Mouse (Mus musculus) forebrain, embryonic 15.5 days (tissue): ENCODE data around the gene Pigv. TPM values are rescaled to one million over a fixed set of nuclear protein-coding genes. Genes with fewer than 3 reads are reported as not detected.

ENCODE experiments used
- ATAC-seq: fragments of 200-750 bp; cut with Nextera tagmentation; replicated peaks from 2 replicates; pipeline ENCODE4 v1.8.0; 2017; ENCODE audit warnings: mild to moderate bottlenecking, moderate TSS enrichment, moderate library complexity
- H3K27ac ChIP-seq: fragments of 300-500 bp; sonication (generic); replicated peaks from 2 replicates; pipeline ENCODE4 v1.5.1; 2015; ENCODE audit warnings: mild to moderate bottlenecking, inconsistent platforms
- H3K27me3 ChIP-seq: fragments of 300-500 bp; sonication (generic); 2 replicates; pipeline ENCODE4 v1.6.1; 2015; ENCODE audit warnings: inconsistent platforms
- H3K36me3 ChIP-seq: fragments of 300-500 bp; sonication (generic); 2 replicates; pipeline ENCODE4 v1.6.1; 2015; ENCODE audit warnings: mild to moderate bottlenecking, inconsistent platforms
- H3K4me1 ChIP-seq: fragments of 300-500 bp; sonication (generic); 2 replicates; pipeline ENCODE4 v1.6.1; 2015; ENCODE audit warnings: inconsistent platforms
- H3K4me2 ChIP-seq: fragments of 300-500 bp; sonication (generic); replicated peaks from 2 replicates; pipeline ENCODE4 v1.6.1; 2015; ENCODE audit warnings: mild to moderate bottlenecking, inconsistent platforms
- H3K4me3 ChIP-seq: fragments of 300-500 bp; sonication (generic); 2 replicates; pipeline ENCODE4 v1.5.1; 2015; ENCODE audit warnings: mild to moderate bottlenecking, inconsistent platforms
- H3K9ac ChIP-seq: fragments of 300-500 bp; sonication (generic); replicated peaks from 2 replicates; pipeline ENCODE4 v1.6.1; 2015; ENCODE audit warnings: mild to moderate bottlenecking, inconsistent platforms
- H3K9me3 ChIP-seq: fragments of 300-500 bp; sonication (generic); 2 replicates; pipeline ENCODE4 v1.6.1; 2016; ENCODE audit warnings: inconsistent platforms
- WGBS: fragments of 180-500 bp; shearing (Covaris S2); methylation state at CpG from one replicate; pipeline ENCODE4 v1.1.7; 2015; ENCODE audit warnings: mixed read lengths; 5-methylcytosine and 5-hydroxymethylcytosine counted together
- polyA plus RNA-seq: library from polyadenylated mRNA; unstranded; fragments of >200 nt; fragmentation: Nextera tagmentation; extraction: Ambion mirVana; gene quantifications from 2 replicates; pipeline ENCODE4 v1.2.1, GENCODE M21; 2015

Pigv gene
- polyA plus RNA-seq, 1 experiment from 2014 or later = 16.9 TPM

DNA sequence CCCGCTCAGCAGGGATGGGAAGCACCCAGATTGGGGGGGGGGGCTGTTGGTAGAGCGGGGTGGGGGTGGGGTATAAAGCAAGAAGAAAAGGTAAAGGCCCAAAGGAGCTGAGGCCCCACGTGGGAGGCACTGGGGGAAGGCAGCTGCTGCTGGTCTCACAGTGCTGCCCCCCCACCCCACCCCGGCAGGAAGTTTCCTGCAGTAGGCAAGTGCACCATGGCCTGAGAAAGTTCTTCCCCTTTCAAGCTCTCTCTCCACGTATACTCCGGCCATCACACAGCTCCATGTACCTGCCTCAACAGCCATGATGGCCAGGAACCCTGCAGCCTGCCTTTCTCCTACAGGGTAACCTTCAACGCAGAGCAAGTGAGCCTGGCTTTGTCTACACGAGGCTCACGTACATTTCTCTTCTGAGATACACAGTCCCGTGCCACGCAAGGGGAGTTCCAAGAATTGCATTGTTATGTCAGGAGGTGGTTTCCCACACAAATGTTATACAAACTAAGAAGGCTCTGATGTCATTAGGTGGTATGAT is 50.2 kb downstream of the Pigv start:
- Histone ChIP-seq H3K9me3 (no peaks in the 10 kb centered on the region), H3K4me1 (0 out of 2 replicates have a peak, but pooled peaks cover 3% of the 10 kb centered on the region), H3K27me3 (no peaks in the 10 kb centered on the region), H3K4me3 (no peak overlapping the region), H3K4me2 (no peak overlapping the region), H3K27ac (no peak overlapping the region), H3K36me3 (peaks cover 10% of the 10 kb centered on the region), H3K9ac (no peak overlapping the region)
- 82% methylated on average over 11 of the region's 11 CpGs for WGBS
- no peak for ATAC-seq

DNA sequence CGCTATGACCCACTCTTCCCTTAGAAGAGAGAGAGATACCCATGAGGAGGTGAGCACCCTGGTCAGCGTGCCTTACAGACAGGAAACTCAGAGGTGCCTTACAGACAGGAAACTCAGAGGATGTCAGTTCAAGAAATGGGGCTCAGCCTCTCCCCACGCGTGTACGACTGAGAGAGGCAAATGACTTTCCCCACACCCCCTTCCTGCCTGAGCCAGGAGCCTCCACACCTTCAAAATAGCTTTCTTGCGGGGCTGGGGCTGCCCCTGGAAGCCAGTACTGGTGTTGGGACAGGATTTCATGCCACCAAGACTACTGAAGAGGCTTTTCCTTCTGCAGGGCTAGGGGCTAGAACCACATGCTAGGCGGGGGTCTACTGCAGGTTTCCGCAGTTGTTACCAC is 51.8 kb downstream of the Pigv start:
- H3K27me3 ChIP-seq = no peaks in the 10 kb centered on the region
- H3K4me1 ChIP-seq = 0 out of 2 replicates have a peak, but pooled peaks cover 3% of the 10 kb centered on the region
- peaks cover 8% of the 10 kb centered on the region for H3K36me3 ChIP-seq
- no peak overlapping the region for H3K9ac ChIP-seq
- WGBS = 85% methylated on average over 8 of the region's 8 CpGs
- no peaks in the 10 kb centered on the region for H3K9me3 ChIP-seq
- H3K27ac ChIP-seq = no peak overlapping the region
- H3K4me2 ChIP-seq = no peak overlapping the region
- ATAC-seq = no peak
- no peak overlapping the region for H3K4me3 ChIP-seq

DNA sequence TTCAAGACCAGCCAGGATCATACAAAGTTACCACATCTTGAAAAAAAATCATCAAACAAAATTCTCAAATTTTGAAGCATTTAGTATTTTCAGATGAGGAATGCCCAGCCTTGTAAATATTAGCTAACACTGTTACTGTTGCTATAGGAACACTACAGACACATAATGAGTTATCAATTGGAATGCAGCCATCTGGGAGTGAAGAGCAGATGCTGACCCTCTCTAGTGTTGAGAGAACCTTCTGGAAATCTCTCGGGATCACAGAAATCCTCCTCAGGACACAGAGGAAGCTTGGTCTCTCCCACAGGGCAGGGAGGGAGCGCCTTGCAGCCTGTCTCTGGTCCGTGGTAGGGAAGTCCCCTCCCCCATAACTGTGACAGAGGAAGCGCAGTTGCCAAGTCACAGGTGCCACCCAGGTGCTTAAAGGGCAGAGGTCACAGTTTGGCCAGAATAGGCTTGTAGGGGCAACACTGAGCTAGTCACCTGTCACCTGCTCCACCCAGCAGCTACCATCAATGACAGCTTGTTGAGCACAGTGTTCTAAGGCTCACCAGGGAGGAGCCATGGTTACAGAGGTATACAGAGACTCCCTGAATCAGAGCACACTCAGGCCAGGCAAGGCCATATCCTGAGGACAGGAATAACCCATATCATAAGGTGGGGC is 52.8 kb downstream of the Pigv start:
- H3K36me3 ChIP-seq = 0 out of 2 replicates have a peak, but pooled peaks cover 2% of the 10 kb centered on the region

DNA sequence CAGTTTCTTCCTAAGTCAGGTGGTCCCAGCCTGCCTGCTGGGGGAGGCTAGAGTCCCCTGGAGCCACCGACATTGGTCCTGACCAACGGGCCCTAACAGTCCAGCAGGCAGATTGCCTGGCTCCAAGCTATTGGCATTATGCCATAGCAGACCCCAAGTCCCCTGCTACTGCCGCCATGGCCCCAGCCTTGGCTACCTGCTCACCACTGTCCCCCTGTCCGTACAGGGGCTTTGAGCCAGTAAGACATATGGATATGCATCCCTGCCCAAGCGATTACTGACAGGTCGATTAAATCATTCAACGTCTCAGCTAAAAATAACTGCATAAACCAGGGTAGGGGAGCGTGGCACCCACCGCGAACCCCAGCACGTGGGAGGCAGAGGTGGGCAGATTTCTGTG is 54.5 kb downstream of the Pigv start:
- Histone ChIP-seq H3K27me3 (no peaks in the 10 kb centered on the region), H3K36me3 (peaks cover 8% of the 10 kb centered on the region; the same call in 1 of the 2 replicates), H3K4me1 (0 out of 2 replicates have a peak, but pooled peaks cover 3% of the 10 kb centered on the region), H3K9ac (no peak overlapping the region), H3K9me3 (no peaks in the 10 kb centered on the region), H3K4me2 (no peak overlapping the region), H3K27ac (no peak overlapping the region), H3K4me3 (no peak overlapping the region)
- 91% methylated on average over 11 of the region's 11 CpGs for WGBS
- ATAC-seq = no peak

More for the DNA sequence above, 52.8 kb downstream of the Pigv start:
- H3K27ac ChIP-seq = no peak overlapping the region
- no peak overlapping the region for H3K4me3 ChIP-seq
- no peaks in the 10 kb centered on the region for H3K9me3 ChIP-seq
- ATAC-seq = no peak
- WGBS = 75% methylated on average over 4 of the region's 4 CpGs
- H3K4me1 ChIP-seq = 0 out of 2 replicates have a peak, but pooled peaks cover 3% of the 10 kb centered on the region
- H3K4me2 ChIP-seq = no peak overlapping the region
- no peak overlapping the region for H3K9ac ChIP-seq
- H3K27me3 ChIP-seq = no peaks in the 10 kb centered on the region

DNA sequence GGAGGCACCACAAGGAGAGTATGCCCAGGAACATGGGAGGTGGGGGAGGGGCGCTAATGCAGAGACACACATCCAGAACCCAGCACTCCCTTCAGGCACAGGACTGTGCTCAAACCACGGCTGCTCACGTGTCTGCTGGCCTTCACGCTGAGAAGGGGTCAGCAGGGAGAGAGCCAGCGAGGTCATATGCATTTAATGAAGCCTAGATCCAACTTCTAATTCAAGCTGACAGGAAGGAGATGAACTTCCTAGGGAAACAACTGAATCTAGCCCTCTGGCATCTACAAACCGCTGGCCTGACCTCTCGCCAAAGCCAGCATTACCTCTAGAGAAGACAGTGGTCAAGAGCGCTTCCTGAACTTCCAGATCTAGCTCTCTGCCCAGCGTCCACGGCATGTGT is 57.0 kb downstream of the Pigv start:
- ATAC-seq = no peak
- H3K4me2 ChIP-seq = no peak overlapping the region
- no peak overlapping the region for H3K4me3 ChIP-seq
- no peaks in the 10 kb centered on the region for H3K27me3 ChIP-seq
- no peak overlapping the region for H3K9ac ChIP-seq
- peaks cover 19% of the 10 kb centered on the region for H3K36me3 ChIP-seq
- H3K27ac ChIP-seq = no peak overlapping the region
- 0 out of 2 replicates have a peak, but pooled peaks cover 3% of the 10 kb centered on the region for H3K4me1 ChIP-seq
- H3K9me3 ChIP-seq = no peaks in the 10 kb centered on the region
- 88% methylated on average over 10 of the region's 10 CpGs for WGBS

DNA sequence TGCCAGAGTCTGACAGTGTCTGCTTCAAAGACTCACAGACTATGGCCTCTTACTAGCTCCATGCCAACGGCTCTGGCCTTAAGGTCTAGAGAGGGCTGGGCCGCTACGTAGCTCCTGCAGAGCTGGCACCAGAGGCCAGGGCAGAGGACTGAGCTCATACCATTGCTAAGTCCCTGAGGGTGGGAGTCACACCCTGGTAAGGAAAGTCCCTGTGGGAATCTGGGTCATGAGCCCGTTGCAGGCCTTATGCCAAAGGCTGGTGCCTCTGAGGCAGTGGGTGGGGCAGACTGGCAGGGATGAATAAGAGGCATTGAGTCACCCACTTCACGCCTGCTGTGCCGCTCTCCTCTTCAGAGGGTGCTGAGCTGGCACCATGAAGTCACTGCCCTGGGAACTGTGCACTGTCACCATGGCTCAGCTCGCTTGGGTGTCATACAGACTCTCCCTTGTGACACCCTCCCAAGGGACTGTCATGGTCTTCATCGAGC is 58.1 kb downstream of the Pigv start:
- no peak overlapping the region for H3K9ac ChIP-seq
- 81% methylated on average over 8 of the region's 8 CpGs for WGBS
- no peaks in the 10 kb centered on the region for H3K27me3 ChIP-seq
- H3K27ac ChIP-seq = no peak overlapping the region
- no peaks in the 10 kb centered on the region for H3K9me3 ChIP-seq
- no peak overlapping the region for H3K4me2 ChIP-seq
- ATAC-seq = no peak
- peaks cover 19% of the 10 kb centered on the region for H3K36me3 ChIP-seq
- H3K4me3 ChIP-seq = no peak overlapping the region
- no peaks in the 10 kb centered on the region for H3K4me1 ChIP-seq

DNA sequence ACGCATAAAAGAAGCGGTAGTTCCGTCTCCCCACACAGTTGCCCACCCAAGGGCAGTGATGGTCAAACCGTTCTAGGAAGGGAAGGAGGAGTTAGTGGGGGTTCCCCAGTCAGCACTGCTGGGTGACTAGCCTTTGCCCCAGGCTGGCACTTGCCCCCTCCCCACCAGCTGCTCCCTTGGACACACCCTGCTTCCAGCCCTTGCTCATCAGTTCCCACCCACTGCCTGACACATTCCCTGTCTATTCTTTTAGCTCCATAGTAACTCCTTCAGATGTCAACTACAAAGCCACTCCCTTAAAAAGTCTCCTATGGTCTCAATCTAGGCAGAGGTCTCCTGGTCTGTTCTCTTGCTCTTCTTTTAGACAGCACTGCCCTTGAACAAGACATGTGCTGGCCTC is 58.6 kb downstream of the Pigv start:
- no peak for ATAC-seq
- H3K36me3 ChIP-seq = peaks cover 19% of the 10 kb centered on the region
- WGBS = 91% methylated on average over 4 of the region's 4 CpGs

DNA sequence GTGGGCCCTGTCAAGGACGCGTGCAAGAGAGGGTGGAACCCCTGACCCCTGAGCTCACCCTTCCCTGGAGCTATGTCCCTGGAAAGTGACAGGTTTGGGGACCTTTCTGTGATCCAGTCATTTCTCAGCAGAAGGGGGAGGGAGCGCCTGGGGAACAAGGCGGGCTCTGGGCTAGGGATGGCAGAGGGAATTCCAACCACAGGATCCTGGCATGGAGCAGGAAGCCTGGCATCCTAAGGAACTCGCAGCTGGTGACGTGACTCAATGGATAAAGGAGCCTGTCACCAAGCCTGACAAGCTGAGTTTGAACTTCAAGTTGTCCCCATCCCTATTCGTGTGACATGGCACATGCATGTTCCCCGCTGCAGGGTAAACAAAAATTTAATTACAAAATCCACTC is 59.4 kb downstream of the Pigv start:
- H3K27ac ChIP-seq = no peak overlapping the region
- no peaks in the 10 kb centered on the region for H3K9me3 ChIP-seq
- H3K27me3 ChIP-seq = no peaks in the 10 kb centered on the region
- no peak for ATAC-seq
- WGBS = 89% methylated on average over 8 of the region's 8 CpGs
- H3K4me3 ChIP-seq = no peak overlapping the region
- peaks cover 24% of the 10 kb centered on the region for H3K36me3 ChIP-seq
- no peaks in the 10 kb centered on the region for H3K4me1 ChIP-seq
- H3K9ac ChIP-seq = no peak overlapping the region
- H3K4me2 ChIP-seq = no peak overlapping the region

More for the DNA sequence above, 58.6 kb downstream of the Pigv start:
- Histone ChIP-seq H3K4me2 (no peak overlapping the region), H3K4me3 (no peak overlapping the region), H3K9me3 (no peaks in the 10 kb centered on the region), H3K27me3 (no peaks in the 10 kb centered on the region), H3K27ac (no peak overlapping the region), H3K9ac (no peak overlapping the region), H3K4me1 (no peaks in the 10 kb centered on the region)

DNA sequence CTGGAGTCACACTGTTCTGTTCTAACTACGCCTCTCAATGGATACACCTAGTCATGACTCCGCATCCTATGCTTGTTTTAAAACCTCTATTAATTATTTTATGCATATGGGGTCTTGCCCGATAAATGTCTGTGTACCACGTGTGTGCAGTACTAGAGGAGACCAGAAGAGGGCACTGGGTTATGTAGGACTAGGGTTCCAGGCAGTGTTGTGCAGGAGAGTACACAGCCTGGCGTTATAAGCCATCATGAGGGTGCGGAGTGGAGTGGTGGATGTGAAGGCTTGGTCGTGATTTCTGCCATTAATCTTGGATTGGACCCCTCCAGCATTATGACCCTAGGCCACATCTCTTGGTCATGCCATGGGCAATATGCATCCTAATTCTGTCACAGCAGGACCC is 60.0 kb downstream of the Pigv start:
- H3K4me3 ChIP-seq = no peak overlapping the region
- H3K4me1 ChIP-seq = no peaks in the 10 kb centered on the region
- no peaks in the 10 kb centered on the region for H3K9me3 ChIP-seq
- no peak for ATAC-seq
- H3K27me3 ChIP-seq = no peaks in the 10 kb centered on the region
- 97% methylated on average over 7 of the region's 7 CpGs for whole genome bisulfite sequencing
- H3K4me2 ChIP-seq = no peak overlapping the region
- no peak overlapping the region for H3K27ac ChIP-seq
- H3K9ac ChIP-seq = no peak overlapping the region
- peaks cover 27% of the 10 kb centered on the region for H3K36me3 ChIP-seq

DNA sequence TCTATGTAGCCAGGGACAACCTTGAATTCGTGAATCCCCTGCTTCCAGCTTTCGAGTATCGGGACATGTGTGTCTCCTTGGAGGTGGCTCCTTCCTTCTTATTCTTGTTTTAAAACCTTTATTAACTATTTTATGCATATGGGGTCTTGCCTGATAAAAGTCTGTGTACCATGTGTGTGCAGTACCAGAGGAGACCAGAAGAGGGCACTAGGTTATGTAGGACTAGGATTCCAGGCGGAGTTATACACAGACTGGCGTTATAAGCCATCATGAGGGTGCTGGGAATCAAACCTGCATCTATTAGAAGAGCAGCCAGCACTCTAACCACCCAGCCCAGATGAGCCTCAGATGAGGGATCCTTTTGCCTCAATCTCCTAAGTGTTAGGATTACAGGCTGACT is 60.6 kb downstream of the Pigv start:
- ATAC-seq = no peak
- no peak overlapping the region for H3K4me2 ChIP-seq
- WGBS = 98% methylated on average over 5 of the region's 5 CpGs
- H3K36me3 ChIP-seq = peaks cover 27% of the 10 kb centered on the region
- no peaks in the 10 kb centered on the region for H3K9me3 ChIP-seq
- H3K4me1 ChIP-seq = no peaks in the 10 kb centered on the region
- H3K4me3 ChIP-seq = no peak overlapping the region
- no peaks in the 10 kb centered on the region for H3K27me3 ChIP-seq
- H3K27ac ChIP-seq = no peak overlapping the region
- no peak overlapping the region for H3K9ac ChIP-seq
